Mouse (Mus musculus): ENCODE measurements at regions not wholly inside any gene's neighbourhood (a gene's known extent, or its start where the extent isn't known, plus 50 kb on each side); places are given as distances from the start of the nearest gene placed in this dataset.

DNA sequence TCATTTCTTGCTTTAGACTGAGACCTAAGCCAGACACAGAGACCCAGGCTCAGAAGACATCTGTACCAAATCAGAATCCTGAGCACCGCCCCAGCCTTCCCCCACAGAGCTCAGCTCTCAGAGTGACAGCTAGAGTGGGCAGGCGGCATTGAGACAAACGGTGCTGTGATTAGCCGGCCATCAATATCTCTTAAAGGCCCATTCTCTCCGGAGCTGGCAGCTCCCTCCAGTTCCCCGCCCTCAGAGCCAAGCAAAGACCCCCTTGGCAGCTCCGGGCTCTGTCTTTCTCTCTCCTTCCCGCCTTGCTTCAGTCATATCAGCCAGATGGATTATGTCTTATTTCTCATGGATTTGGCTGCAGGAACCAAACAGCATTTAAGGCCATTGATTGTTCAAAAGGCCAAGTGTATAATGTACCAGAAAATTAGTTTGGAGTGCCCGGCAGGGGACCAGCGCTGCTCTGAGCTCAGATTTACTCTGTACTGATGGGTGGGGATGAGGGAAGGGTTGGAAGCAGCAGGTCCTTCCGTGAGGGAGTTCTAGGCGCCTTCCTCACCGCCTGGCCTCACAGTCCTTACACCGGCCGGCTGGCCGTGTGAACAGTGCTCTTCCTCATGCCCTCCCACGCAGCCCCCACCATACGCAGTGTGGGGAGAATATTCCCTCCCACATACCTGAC, 109.0 kb upstream of the Thy1 start:
- no peaks in the 10 kb centered on the region for H3K9me3 ChIP-seq
- H3K27ac ChIP-seq, result no peak overlapping the region
- peaks cover 10% of the 10 kb centered on the region for H3K27me3 ChIP-seq
- H3K36me3 ChIP-seq, result no peaks in the 10 kb centered on the region
- H3K4me1 ChIP-seq, result no peaks in the 10 kb centered on the region
- ATAC-seq (ENCODE audit: borderline replicate concordance, extremely low read depth, low FRiP score, low TSS enrichment), result no peak
- H3K4me3 ChIP-seq, result no peak overlapping the region
- WGBS, result 19% methylated on average over 18 of the region's 18 CpGs
- H3K9ac ChIP-seq, result no peak overlapping the region
- no peak overlapping the region for H3K4me2 ChIP-seq

DNA sequence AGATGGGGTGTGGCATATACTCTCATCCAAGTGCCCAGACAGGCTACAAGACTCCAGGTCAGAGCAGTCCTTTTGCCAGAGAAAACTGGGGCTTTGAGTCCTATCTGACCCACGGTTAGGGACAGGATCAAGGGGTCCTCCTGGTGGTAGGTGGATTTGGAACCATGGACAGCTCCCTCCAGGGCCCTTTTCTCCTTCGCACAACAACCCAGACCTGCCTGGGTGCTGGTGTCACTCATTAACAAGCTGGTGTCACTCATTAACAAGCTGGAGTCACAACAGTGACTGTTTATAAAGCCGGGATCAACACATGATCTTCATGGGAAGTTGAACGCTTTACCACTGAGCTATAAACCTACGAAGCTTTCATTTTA, 108.5 kb upstream of the Thy1 start:
- H3K9me3 ChIP-seq, result no peaks in the 10 kb centered on the region
- ATAC-seq (ENCODE audit: borderline replicate concordance, extremely low read depth, low FRiP score, low TSS enrichment), result no peak
- peaks cover 10% of the 10 kb centered on the region for H3K27me3 ChIP-seq
- 7% methylated on average over 5 of the region's 5 CpGs for WGBS
- H3K4me2 ChIP-seq, result no peak overlapping the region
- H3K4me1 ChIP-seq, result no peaks in the 10 kb centered on the region
- no peak overlapping the region for H3K27ac ChIP-seq
- no peak overlapping the region for H3K4me3 ChIP-seq
- no peak overlapping the region for H3K9ac ChIP-seq
- no peaks in the 10 kb centered on the region for H3K36me3 ChIP-seq

DNA sequence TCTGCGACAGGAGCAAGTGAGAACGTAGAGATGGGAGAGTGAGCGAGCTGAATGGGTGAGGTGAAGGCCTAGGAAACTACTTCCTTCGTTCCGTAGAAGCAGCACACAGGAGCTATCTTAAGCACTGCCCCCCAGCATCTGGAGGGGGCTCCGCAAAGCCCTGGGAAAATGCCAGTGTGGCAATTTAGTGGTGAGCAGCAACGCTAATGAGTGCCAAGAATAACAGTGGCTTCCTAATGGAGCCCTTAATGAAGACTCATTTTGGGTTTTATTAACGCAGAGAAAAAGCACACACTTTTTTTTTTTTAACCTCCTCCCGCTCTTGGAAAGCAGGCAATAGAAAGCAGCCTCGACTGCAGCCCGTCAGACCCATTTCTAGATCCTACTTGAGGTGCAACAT, 103.8 kb upstream of the Thy1 start:
- no peaks in the 10 kb centered on the region for H3K9me3 ChIP-seq
- no peak overlapping the region for H3K27ac ChIP-seq
- WGBS, result 64% methylated on average over 11 of the region's 11 CpGs
- H3K9ac ChIP-seq, result no peak overlapping the region
- peaks cover 2% of the 10 kb centered on the region; the same call in 1 of the 2 replicates for H3K27me3 ChIP-seq
- H3K4me1 ChIP-seq, result no peaks in the 10 kb centered on the region
- ATAC-seq (ENCODE audit: borderline replicate concordance, extremely low read depth, low FRiP score, low TSS enrichment), result no peak
- H3K36me3 ChIP-seq, result no peaks in the 10 kb centered on the region
- no peak overlapping the region for H3K4me3 ChIP-seq
- H3K4me2 ChIP-seq, result no peak overlapping the region

DNA sequence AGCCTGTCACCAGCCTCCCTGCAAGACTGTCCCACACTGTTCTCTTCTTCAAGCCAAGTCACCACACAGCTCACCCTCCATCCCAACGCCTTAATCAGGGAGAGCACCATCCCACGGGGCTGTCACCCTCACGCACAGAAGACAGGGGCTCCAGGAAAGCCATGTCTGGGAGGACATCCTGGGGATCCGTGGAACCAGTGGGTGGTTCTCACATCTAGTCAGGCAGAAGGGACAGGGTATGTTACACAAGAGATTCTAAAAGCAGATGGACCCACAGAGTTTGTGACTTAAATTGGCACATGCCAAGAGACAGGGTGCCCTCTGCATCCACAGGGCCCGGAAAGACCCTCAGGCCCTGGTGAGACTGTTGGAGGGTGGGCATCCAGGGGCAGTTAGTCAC, 101.0 kb upstream of the Thy1 start:
- ATAC-seq (ENCODE audit: borderline replicate concordance, extremely low read depth, low FRiP score, low TSS enrichment), result no peak
- no peaks in the 10 kb centered on the region for H3K36me3 ChIP-seq
- no peak overlapping the region for H3K4me3 ChIP-seq
- H3K4me1 ChIP-seq, result no peaks in the 10 kb centered on the region
- H3K9me3 ChIP-seq, result no peaks in the 10 kb centered on the region
- no peak overlapping the region for H3K27ac ChIP-seq
- no peaks in the 10 kb centered on the region for H3K27me3 ChIP-seq
- H3K4me2 ChIP-seq, result no peak overlapping the region
- 72% methylated on average over 5 of the region's 5 CpGs for WGBS
- no peak overlapping the region for H3K9ac ChIP-seq

DNA sequence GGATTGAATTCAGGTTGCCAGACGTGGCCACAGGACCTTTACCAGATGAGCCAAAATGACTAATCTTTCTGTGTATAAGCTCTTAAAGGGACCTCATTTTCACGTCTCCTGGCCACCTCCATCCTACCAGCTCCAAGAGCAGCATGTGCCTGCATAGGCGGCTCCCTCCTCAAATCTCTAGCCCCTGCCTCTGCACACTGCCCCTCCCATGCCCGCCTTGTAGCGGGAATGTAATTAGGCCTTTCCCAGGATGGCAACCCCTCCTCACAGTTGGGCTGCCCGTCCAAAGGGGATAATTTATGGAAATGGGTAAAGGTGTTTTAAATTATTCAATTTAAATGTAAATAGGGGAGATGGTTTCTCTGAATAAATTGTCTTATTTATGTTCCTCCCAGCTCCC, 99.7 kb upstream of the Thy1 start:
- H3K27ac ChIP-seq, result no peak overlapping the region
- H3K4me3 ChIP-seq, result no peak overlapping the region
- no peaks in the 10 kb centered on the region for H3K36me3 ChIP-seq
- H3K4me2 ChIP-seq, result no peak overlapping the region
- no peaks in the 10 kb centered on the region for H3K4me1 ChIP-seq
- H3K27me3 ChIP-seq, result no peaks in the 10 kb centered on the region
- no peak overlapping the region for H3K9ac ChIP-seq
- ATAC-seq (ENCODE audit: borderline replicate concordance, extremely low read depth, low FRiP score, low TSS enrichment), result no peak
- H3K9me3 ChIP-seq, result no peaks in the 10 kb centered on the region
- 35% methylated on average over 6 of the region's 6 CpGs for WGBS

DNA sequence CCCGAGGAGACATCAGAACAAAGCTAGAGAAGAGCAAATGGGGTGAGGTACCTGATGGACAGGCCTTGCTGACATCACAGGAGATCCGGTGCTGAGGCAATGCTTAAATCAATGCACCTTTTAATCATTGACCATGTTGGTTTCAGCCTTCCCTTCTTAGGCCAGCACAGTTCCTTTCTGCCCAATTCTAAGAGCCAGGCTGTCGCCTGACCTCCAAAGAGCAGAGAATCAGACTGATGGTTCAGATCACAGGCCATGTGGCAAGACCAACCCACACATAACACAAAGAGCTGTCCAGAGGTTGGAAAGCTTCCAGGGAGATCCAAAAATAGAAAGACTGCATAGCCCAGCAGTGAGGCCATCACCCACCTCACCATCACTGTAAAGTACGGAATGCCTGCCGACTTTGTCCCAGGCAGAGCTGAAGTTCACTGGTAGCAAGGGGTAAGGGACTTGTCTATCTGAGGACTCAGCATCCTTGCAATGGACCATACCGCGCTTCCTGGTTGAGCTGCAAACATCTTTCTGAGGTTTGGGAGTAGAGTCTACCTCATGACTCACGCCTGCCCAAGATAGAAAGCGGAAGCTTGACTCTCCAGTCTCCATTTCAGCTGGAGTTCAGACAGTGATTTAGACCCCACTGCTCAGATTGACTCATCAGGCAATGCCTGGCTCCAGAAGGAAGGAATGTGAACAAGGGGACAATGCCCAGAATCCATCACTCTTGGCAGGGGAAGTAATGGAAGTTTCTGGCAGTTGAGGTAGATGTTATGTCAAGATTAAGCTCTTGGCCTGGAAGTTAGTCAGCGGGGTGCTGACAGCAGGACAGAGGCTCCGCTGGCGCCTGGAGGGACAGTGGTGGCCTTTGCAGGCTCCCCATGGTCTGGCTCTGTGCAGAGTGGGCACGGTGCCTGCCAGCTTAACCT, 98.1 kb upstream of the Thy1 start:
- Histone ChIP-seq H3K27ac (no peak overlapping the region), H3K27me3 (no peaks in the 10 kb centered on the region), H3K36me3 (no peaks in the 10 kb centered on the region), H3K4me2 (no peak overlapping the region), H3K4me3 (no peak overlapping the region), H3K4me1 (no peaks in the 10 kb centered on the region), H3K9me3 (no peaks in the 10 kb centered on the region), H3K9ac (no peak overlapping the region)
- WGBS, result 69% methylated on average over 13 of the region's 13 CpGs
- no peak for ATAC-seq (ENCODE audit: borderline replicate concordance, extremely low read depth, low FRiP score, low TSS enrichment)

DNA sequence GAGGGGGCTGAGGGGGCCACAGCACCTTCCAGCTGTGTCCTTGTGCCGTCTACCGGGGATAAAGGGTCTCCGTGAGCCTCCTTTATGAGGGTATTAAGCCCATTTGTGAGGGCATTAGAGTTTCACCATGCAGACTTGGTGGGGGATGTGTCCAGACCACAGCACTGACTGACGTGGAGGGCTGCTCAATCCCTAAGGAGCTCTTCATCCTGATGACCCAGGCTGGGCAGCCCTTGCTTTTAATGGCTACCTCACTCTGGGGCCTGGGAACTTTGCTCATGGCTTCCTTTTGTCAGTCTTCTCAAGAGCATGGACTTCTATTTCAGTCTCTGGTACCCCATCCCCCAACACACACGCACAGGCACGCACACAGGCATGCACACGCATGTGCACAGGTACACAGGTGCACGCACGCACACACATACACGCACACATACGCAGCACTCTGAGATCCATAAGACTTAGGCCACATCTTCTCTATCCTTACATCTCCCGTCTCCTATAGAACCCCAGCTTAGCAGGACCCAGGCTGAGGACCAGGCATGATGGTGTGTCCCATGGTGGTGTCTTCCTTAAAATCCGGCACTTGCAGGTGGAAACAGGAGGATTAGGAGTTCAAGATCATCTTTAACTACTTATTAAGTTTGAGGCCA, 97.1 kb upstream of the Thy1 start:
- no peak overlapping the region for H3K4me2 ChIP-seq
- H3K4me3 ChIP-seq, result no peak overlapping the region
- WGBS, result 91% methylated on average over 13 of the region's 13 CpGs
- no peaks in the 10 kb centered on the region for H3K36me3 ChIP-seq
- H3K27me3 ChIP-seq, result no peaks in the 10 kb centered on the region
- no peaks in the 10 kb centered on the region for H3K9me3 ChIP-seq
- H3K27ac ChIP-seq, result no peak overlapping the region
- no peaks in the 10 kb centered on the region for H3K4me1 ChIP-seq
- no peak for ATAC-seq (ENCODE audit: borderline replicate concordance, extremely low read depth, low FRiP score, low TSS enrichment)
- no peak overlapping the region for H3K9ac ChIP-seq

DNA sequence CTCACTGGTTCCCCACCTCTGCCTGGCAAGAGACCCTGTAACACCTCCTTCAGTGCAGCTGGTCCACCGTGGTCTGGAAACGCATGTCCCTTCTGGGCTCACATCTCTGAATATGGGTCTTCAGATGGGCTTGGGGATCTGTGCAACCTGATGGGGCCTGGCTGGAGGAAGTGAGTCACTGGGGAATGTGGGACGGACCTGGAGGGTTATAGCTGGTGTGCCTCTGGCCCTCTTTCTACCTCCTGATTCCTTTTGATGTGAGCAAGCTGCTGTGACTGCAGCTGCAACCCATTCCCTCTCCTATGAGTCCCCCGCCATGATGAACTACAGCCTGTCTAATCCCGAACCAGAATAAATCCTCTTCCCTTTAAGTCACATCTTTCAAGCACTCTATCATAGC, 96.1 kb upstream of the Thy1 start:
- H3K27ac ChIP-seq, result no peak overlapping the region
- H3K9ac ChIP-seq, result no peak overlapping the region
- H3K36me3 ChIP-seq, result no peaks in the 10 kb centered on the region
- H3K4me2 ChIP-seq, result no peak overlapping the region
- WGBS, result 66% methylated on average over 5 of the region's 5 CpGs
- H3K4me1 ChIP-seq, result no peaks in the 10 kb centered on the region
- no peak overlapping the region for H3K4me3 ChIP-seq
- H3K27me3 ChIP-seq, result no peaks in the 10 kb centered on the region
- H3K9me3 ChIP-seq, result no peaks in the 10 kb centered on the region
- ATAC-seq (ENCODE audit: borderline replicate concordance, extremely low read depth, low FRiP score, low TSS enrichment), result no peak

DNA sequence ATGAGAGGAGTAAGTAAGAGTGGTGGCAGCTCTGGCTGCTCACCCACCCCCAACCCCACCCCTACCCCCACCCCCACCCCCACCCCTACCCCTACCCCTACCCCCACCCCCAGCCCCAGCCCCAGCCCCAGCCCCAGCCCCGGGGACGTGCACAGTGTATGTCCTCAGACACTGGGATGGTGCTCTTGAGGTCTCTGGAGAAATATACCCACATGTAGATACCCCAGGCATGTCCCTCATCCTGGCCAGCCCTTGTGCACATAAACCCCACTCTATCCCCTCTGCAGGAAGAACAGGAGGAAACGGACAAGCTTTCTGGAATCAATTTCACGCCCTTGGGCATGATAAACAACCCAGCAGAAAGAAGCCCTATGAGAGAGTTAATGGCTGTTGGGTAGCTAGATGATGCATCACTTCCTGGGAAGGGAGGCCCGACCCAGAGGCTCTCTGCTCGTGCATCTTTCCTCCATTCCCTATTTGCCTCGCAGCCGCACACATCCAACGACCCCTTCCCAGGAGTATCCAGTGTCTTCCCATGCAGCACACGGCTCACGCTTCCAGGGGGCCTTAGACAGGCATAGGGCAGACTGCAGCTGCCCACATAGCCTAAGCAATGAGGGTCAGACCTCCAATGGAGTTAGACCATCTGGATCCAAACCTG, 95.6 kb upstream of the Thy1 start:
- no peaks in the 10 kb centered on the region for H3K4me1 ChIP-seq
- ATAC-seq (ENCODE audit: borderline replicate concordance, extremely low read depth, low FRiP score, low TSS enrichment), result no peak
- no peak overlapping the region for H3K27ac ChIP-seq
- 46% methylated on average over 11 of the region's 11 CpGs for WGBS
- no peak overlapping the region for H3K4me3 ChIP-seq
- H3K9ac ChIP-seq, result no peak overlapping the region
- H3K4me2 ChIP-seq, result no peak overlapping the region
- H3K36me3 ChIP-seq, result no peaks in the 10 kb centered on the region
- H3K9me3 ChIP-seq, result no peaks in the 10 kb centered on the region
- no peaks in the 10 kb centered on the region for H3K27me3 ChIP-seq

DNA sequence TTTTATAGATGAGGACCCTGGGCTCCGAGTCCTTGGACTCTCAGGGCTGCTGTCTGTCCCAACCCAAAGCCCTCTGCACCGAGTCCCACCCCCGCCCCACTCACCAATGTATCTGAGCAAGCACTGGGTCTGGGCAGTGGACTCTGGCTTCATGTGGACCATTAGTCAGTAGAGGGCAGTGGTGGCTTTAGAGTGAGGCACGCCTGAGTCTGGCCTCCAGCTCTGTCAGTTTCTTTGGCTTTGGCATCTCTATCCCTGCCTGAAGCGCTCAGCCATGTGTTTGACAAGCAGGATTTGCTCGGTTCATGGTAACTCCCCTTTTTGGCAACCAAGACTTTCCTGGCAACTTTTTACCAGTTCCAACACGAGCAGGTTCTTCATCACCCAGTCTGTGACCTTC, 90.1 kb upstream of the Thy1 start:
- 33% methylated on average over 7 of the region's 7 CpGs for WGBS
- H3K9ac ChIP-seq, result no peak overlapping the region
- H3K4me2 ChIP-seq, result no peak overlapping the region
- no peak overlapping the region for H3K27ac ChIP-seq
- no peak for ATAC-seq (ENCODE audit: borderline replicate concordance, extremely low read depth, low FRiP score, low TSS enrichment)
- H3K4me1 ChIP-seq, result no peaks in the 10 kb centered on the region
- no peaks in the 10 kb centered on the region for H3K27me3 ChIP-seq
- H3K9me3 ChIP-seq, result no peaks in the 10 kb centered on the region
- H3K4me3 ChIP-seq, result no peak overlapping the region
- H3K36me3 ChIP-seq, result no peaks in the 10 kb centered on the region

DNA sequence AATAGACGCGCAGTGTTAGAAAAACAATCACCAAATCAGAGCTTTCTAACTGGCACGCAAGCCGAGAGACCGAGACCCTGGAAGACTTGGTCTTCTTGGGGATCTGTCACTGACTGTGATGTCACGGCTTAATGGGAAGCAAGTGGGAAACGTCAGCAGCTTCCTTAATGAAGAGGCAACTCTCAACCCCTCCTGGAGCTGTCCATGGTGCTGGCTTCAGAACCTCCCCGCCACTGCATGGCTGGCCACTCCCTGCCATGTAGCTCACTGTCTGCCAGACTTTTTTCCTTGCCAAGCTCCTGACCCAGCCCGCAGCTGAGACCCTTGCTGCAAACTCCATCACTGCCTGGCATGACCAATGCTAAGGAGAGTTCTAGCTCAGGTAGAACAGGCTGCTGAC, 83.6 kb upstream of the Thy1 start:
- Histone ChIP-seq H3K4me2 (no peak overlapping the region), H3K9ac (no peak overlapping the region), H3K27me3 (no peaks in the 10 kb centered on the region), H3K4me1 (no peaks in the 10 kb centered on the region), H3K27ac (no peak overlapping the region), H3K36me3 (no peaks in the 10 kb centered on the region), H3K4me3 (no peak overlapping the region), H3K9me3 (no peaks in the 10 kb centered on the region)
- 26% methylated on average over 9 of the region's 9 CpGs for WGBS
- ATAC-seq (ENCODE audit: borderline replicate concordance, extremely low read depth, low FRiP score, low TSS enrichment), result no peak

DNA sequence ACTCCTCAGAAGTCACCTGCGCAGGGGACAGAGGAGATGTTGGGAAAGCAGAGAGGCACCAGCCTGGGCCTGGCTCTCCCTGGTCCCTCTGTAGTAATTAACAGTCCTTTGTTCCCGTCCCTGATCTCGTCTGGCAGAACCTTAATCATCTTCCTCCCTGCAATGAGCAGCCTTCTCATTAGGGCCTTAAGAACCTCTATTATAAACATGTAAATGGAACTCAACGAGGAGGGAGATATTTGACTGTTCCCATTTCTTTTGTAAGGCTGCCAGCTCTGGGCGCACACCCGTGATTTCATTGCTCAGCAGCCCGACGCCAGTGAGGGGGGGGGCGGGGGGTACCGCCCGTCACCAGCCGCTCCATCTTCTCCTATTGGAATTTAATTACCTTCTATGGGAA, 81.8 kb upstream of the Thy1 start:
- no peak overlapping the region for H3K9ac ChIP-seq
- H3K4me3 ChIP-seq, result no peak overlapping the region
- no peak overlapping the region for H3K27ac ChIP-seq
- H3K27me3 ChIP-seq, result no peaks in the 10 kb centered on the region
- no peaks in the 10 kb centered on the region for H3K9me3 ChIP-seq
- H3K36me3 ChIP-seq, result no peaks in the 10 kb centered on the region
- 56% methylated on average over 12 of the region's 12 CpGs for WGBS
- no peak for ATAC-seq (ENCODE audit: borderline replicate concordance, extremely low read depth, low FRiP score, low TSS enrichment)
- no peak overlapping the region for H3K4me2 ChIP-seq
- H3K4me1 ChIP-seq, result no peaks in the 10 kb centered on the region
